Mouse (Mus musculus) limb, embryonic 14.5 days (tissue): ENCODE measurements around the gene Snx30. TPM values are rescaled to one million over a fixed set of nuclear protein-coding genes. Genes with fewer than 3 reads are reported as not detected.

ENCODE experiments used
- ATAC-seq: fragments of 200-750 bp; cut with Nextera tagmentation; 2 replicates; pipeline ENCODE4 v1.8.0; 2017; ENCODE audit warnings: low read depth, moderate number of reproducible peaks, moderate TSS enrichment; ENCODE audit not compliant: low FRiP score
- DNase-seq: peaks from one replicate; pipeline ENCODE4 v3.0.0-alpha.2; 2015; ENCODE audit warnings: low spot score
- H3K27ac ChIP-seq: fragments of 300-500 bp; sonication (generic); replicated peaks from 2 replicates; pipeline ENCODE4 v1.5.1; 2014; ENCODE audit warnings: low read depth, mild to moderate bottlenecking, low read length, moderate library complexity, mixed read lengths
- H3K27me3 ChIP-seq: fragments of 300-500 bp; sonication (generic); 2 replicates; pipeline ENCODE4 v1.6.1; 2014; ENCODE audit warnings: low read length, mixed read lengths; ENCODE audit not compliant: control insufficient read depth, insufficient read depth
- H3K36me3 ChIP-seq: fragments of 300-500 bp; sonication (generic); 2 replicates; pipeline ENCODE4 v1.6.1; 2014; ENCODE audit warnings: mild to moderate bottlenecking, low read length, moderate library complexity, mixed read lengths; ENCODE audit not compliant: control insufficient read depth, insufficient read depth
- H3K4me1 ChIP-seq: fragments of 300-500 bp; sonication (generic); 2 replicates; pipeline ENCODE4 v1.6.1; 2014; ENCODE audit warnings: antibody characterized with exemption, low read length, mixed read lengths; ENCODE audit not compliant: control insufficient read depth, insufficient read depth
- H3K4me2 ChIP-seq: fragments of 300-500 bp; sonication (generic); replicated peaks from 2 replicates; pipeline ENCODE4 v1.6.1; 2014; ENCODE audit warnings: low read depth, mild to moderate bottlenecking, low read length, moderate library complexity; ENCODE audit not compliant: severe bottlenecking
- H3K4me3 ChIP-seq: fragments of 300-500 bp; sonication (generic); replicated peaks from 2 replicates; pipeline ENCODE4 v1.5.1; 2014; ENCODE audit warnings: low read length
- H3K9ac ChIP-seq: fragments of 300-500 bp; sonication (generic); 2 replicates; pipeline ENCODE4 v1.6.1; 2014; ENCODE audit warnings: mild to moderate bottlenecking, low read depth, low read length, moderate library complexity; ENCODE audit not compliant: severe bottlenecking
- H3K9me3 ChIP-seq: fragments of 300-500 bp; sonication (generic); 2 replicates; pipeline ENCODE4 v1.6.1; 2016; ENCODE audit warnings: low read length; ENCODE audit not compliant: control insufficient read depth
- POLR2A ChIP-seq: fragments of 200-500 bp; IDR thresholded peaks from 2 replicates; pipeline ENCODE4 v1.8.0; 2012; ENCODE audit warnings: inconsistent platforms, mild to moderate bottlenecking, moderate library complexity, borderline replicate concordance; ENCODE audit not compliant: insufficient read depth, insufficient read length; ENCODE audit errors: extremely low read depth
- WGBS: fragments of 180-500 bp; shearing (Covaris S2); extraction: QIAGEN DNeasy Blood & Tissue Kit; methylation state at CpG from one replicate; pipeline ENCODE4 v1.1.7; 2014; 5-methylcytosine and 5-hydroxymethylcytosine counted together
- polyA plus RNA-seq, 2 experiments: library from polyadenylated mRNA; depleted of rRNA in 1 of 2; stranded (reverse) in 1 of 2; unstranded in 1 of 2; fragments of >200 nt; fragmentation: Nextera tagmentation in 1 of 2; extraction: Ambion mirVana in 1 of 2; gene quantifications; 2 replicates each; pipeline versions ENCODE4 v1.2.1 to v1.2.3; 2012 to 2014

Gene Snx30
- polyA plus RNA-seq (2012; rRNA removed), result 6.6 and 7.2 TPM in 2 replicates
- polyA plus RNA-seq (2014; fragmentation: Nextera tagmentation; extraction: Ambion mirVana), result 12.0 and 14.0 TPM in 2 replicates

- no peaks in the 10 kb centered on the region for H3K36me3 ChIP-seq
- H3K27ac ChIP-seq, result peak within 1 kb of the TSS; percentile 9
- ATAC-seq (peak; percentile 95), DNase-seq (peak; percentile 84)
- H3K9me3 ChIP-seq, result no peaks in the 10 kb centered on the region
- H3K27me3 ChIP-seq, result no peaks in the 10 kb centered on the region
- peak within 1 kb of the TSS; percentile 97 for H3K4me2 ChIP-seq
- 2% methylated on average over 41 of the region's 45 CpGs for WGBS
- peak within 1 kb of the TSS; percentile 90 for H3K4me3 ChIP-seq
- peaks cover 8% of the 10 kb centered on the region; the same call in 1 of the 2 replicates for H3K4me1 ChIP-seq
- H3K9ac ChIP-seq, result peak within 1 kb of the TSS; percentile 82
- TF ChIP-seq POLR2A, result peak; percentile 58; the same call in 1 of the 2 replicates
These were observed at the start of gene Snx30 for GRCm38 (mm10) chr4:59805181-59805967. Gene Snx30, plus strand, starts transcription at chr4:59805840.

- Histone ChIP-seq H3K27me3 (no peaks in the 10 kb centered on the region), H3K4me2 (no peak overlapping the region), H3K4me1 (peaks cover 10% of the 10 kb centered on the region; the same call in 1 of the 2 replicates), H3K27ac (no peak overlapping the region), H3K9me3 (no peaks in the 10 kb centered on the region), H3K4me3 (no peak overlapping the region), H3K36me3 (peaks cover 4% of the 10 kb centered on the region; the same call in 1 of the 2 replicates), H3K9ac (no peak overlapping the region)
- WGBS, result 85% methylated on average over 9 of the region's 9 CpGs
- DNase-seq (peak; percentile 27), ATAC-seq (no peak)
- TF ChIP-seq POLR2A, result no peak
These were observed 49.1 kb upstream of the Snx30 start for GRCm38 (mm10) chr4:59756332-59757082.

GRCm38 (mm10) chr4:59757452-59758435 lies 47.9 kb upstream of the Snx30 start:
- Histone ChIP-seq H3K36me3 (peaks cover 1% of the 10 kb centered on the region; the same call in 1 of the 2 replicates), H3K4me3 (no peak overlapping the region), H3K9ac (no peak overlapping the region), H3K27ac (no peak overlapping the region), H3K9me3 (no peaks in the 10 kb centered on the region), H3K4me1 (peaks cover 10% of the 10 kb centered on the region; the same call in 1 of the 2 replicates), H3K4me2 (no peak overlapping the region), H3K27me3 (no peaks in the 10 kb centered on the region)
- ATAC-seq (no peak), DNase-seq (no peak)
- no peak for TF ChIP-seq POLR2A
- 64% methylated on average over 12 of the region's 12 CpGs for WGBS

- no peak for TF ChIP-seq POLR2A
- WGBS, result 72% methylated on average over 4 of the region's 4 CpGs
- DNase-seq, result no peak
These were observed 45.6 kb upstream of the Snx30 start for GRCm38 (mm10) chr4:59760016-59760415.

More at GRCm38 (mm10) chr4:59760016-59760415, 45.6 kb upstream of the Snx30 start:
- no peak overlapping the region for H3K27ac ChIP-seq
- H3K4me2 ChIP-seq, result no peak overlapping the region
- H3K4me3 ChIP-seq, result no peak overlapping the region
- no peaks in the 10 kb centered on the region for H3K36me3 ChIP-seq
- no peak for ATAC-seq
- no peak overlapping the region for H3K9ac ChIP-seq
- H3K4me1 ChIP-seq, result peaks cover 11% of the 10 kb centered on the region; the same call in 1 of the 2 replicates
- no peaks in the 10 kb centered on the region for H3K9me3 ChIP-seq
- H3K27me3 ChIP-seq, result no peaks in the 10 kb centered on the region
